Mouse (Mus musculus) testis, adult 2 months (tissue): Measurements from ENCODE around the gene Mrpl27.
"Not testable (repeated sequence)": the region's sequence is repeated elsewhere in the genome, so short reads cannot be mapped to it uniquely, and the experiment has no call there.

Source experiments
- CTCF ChIP-seq: fragments of 200-500 bp; IDR thresholded peaks from 2 replicates; pipeline ENCODE4 v1.5.1; 2012; ENCODE audit warnings: low read depth, mild to moderate bottlenecking, inconsistent platforms, low read length, moderate library complexity; ENCODE audit not compliant: control insufficient read depth, insufficient read depth, insufficient replicate concordance
- POLR2A ChIP-seq: fragments of 200-500 bp; IDR thresholded peaks from 2 replicates; pipeline ENCODE4 v1.6.1; 2012; ENCODE audit warnings: low read depth, mild to moderate bottlenecking, inconsistent platforms, low read length, moderate library complexity; ENCODE audit not compliant: control insufficient read depth

DNA sequence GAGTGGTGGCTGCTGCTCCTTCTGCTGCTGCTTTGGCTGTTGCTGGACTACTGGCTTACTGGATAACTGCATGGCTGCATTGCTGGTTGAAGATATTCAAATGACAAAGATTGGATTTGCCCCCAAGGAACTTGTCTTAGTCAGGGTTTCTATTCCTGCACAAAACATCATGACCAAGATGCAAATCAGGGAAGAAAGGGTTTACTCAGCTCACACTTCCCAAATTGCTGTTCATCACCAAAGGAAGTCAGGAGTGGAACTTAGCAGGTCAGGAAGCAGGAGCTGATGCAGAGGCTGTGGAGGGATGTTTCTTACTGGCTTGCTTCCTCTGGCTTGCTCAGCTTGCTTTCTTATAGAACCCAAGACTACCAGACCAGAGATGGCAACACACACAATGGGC is 38.9 kb downstream of the Mrpl27 start:
- TF ChIP-seq CTCF, POLR2A: not testable (repeated sequence)
